Mouse (Mus musculus) liver, embryonic 14.5 days (tissue): ENCODE measurements around the gene Ptpn14. TPM values are rescaled to one million over a fixed set of nuclear protein-coding genes. Genes with fewer than 3 reads are reported as not detected.
A peak's percentile ranks its signal among the peaks of the same experiment; 100 is the strongest.

Experiments used
- ATAC-seq: fragments of 200-750 bp; cut with Nextera tagmentation; 2 replicates; pipeline ENCODE4 v1.8.0; 2017; ENCODE audit warnings: moderate number of reproducible peaks, mild to moderate bottlenecking, moderate library complexity; ENCODE audit not compliant: insufficient read depth
- DNase-seq, 3 experiments: peaks; one replicate each; pipeline ENCODE4 v3.0.0-alpha.2; 2012 to 2013; ENCODE audit warnings: low read depth in 3 of 3, low spot score in 3 of 3
- H3K27ac ChIP-seq: fragments of 300-500 bp; sonication (generic); 2 replicates; pipeline ENCODE4 v1.5.1; 2014; ENCODE audit warnings: moderate library complexity, mild to moderate bottlenecking, control low read depth, inconsistent platforms
- H3K27me3 ChIP-seq: fragments of 300-500 bp; sonication (generic); 2 replicates; pipeline ENCODE4 v1.6.1; 2014; ENCODE audit warnings: mild to moderate bottlenecking, low read length, moderate library complexity; ENCODE audit not compliant: control insufficient read depth, insufficient read depth
- H3K36me3 ChIP-seq: fragments of 300-500 bp; sonication (generic); replicated peaks from 2 replicates; pipeline ENCODE4 v1.6.1; 2014; ENCODE audit warnings: low read depth; ENCODE audit not compliant: control insufficient read depth, insufficient read depth
- H3K4me1 ChIP-seq, 2 experiments: fragments of 200-500 bp in 1 of 2; fragments of 300-500 bp in 1 of 2; sonication (generic) in 1 of 2; replicated peaks; 2 replicates each; pipeline ENCODE4 v1.6.1; 2012 to 2014; ENCODE audit warnings: antibody characterized with exemption in 1 of 2, inconsistent platforms in 1 of 2, low read length in 1 of 2; ENCODE audit not compliant: control insufficient read depth in 2 of 2, insufficient read depth in 2 of 2
- H3K4me2 ChIP-seq: fragments of 300-500 bp; sonication (generic); 2 replicates; pipeline ENCODE4 v1.6.1; 2014; ENCODE audit warnings: low read depth, mild to moderate bottlenecking, control low read depth, moderate library complexity
- H3K4me3 ChIP-seq, 2 experiments: fragments of 200-500 bp in 1 of 2; fragments of 300-500 bp in 1 of 2; sonication (generic) in 1 of 2; 2 replicates each; pipeline ENCODE4 v1.5.1; 2012 to 2014; ENCODE audit warnings: low read depth in 2 of 2, low read length in 2 of 2, mild to moderate bottlenecking in 2 of 2, control low read depth in 1 of 2, inconsistent platforms in 1 of 2, moderate library complexity in 1 of 2; ENCODE audit not compliant: insufficient read depth in 1 of 2
- H3K9ac ChIP-seq: fragments of 300-500 bp; sonication (generic); replicated peaks from 2 replicates; pipeline ENCODE4 v1.6.1; 2014; ENCODE audit warnings: mild to moderate bottlenecking, control low read depth, moderate library complexity
- H3K9me3 ChIP-seq: fragments of 300-500 bp; sonication (generic); 2 replicates; pipeline ENCODE4 v1.6.1; 2016; ENCODE audit warnings: low read length, mixed read lengths; ENCODE audit not compliant: control insufficient read depth
- CTCF ChIP-seq: IDR thresholded peaks from 2 replicates; pipeline ENCODE4 v1.5.1; 2016; ENCODE audit warnings: antibody characterized with exemption, low read depth, control low read depth
- EP300 ChIP-seq: IDR thresholded peaks from 2 replicates; pipeline ENCODE4 v1.6.1; 2016; ENCODE audit warnings: antibody characterized with exemption, low read depth
- WGBS: fragments of 180-500 bp; shearing (Covaris S2); extraction: QIAGEN DNeasy Blood & Tissue Kit; methylation state at CpG from one replicate; pipeline ENCODE4 v1.1.7; 2014; ENCODE audit not compliant: insufficient replicate concordance; 5-methylcytosine and 5-hydroxymethylcytosine counted together
- polyA plus RNA-seq, 2 experiments: library from polyadenylated mRNA; depleted of rRNA in 1 of 2; stranded (reverse) in 1 of 2; unstranded in 1 of 2; fragments of >200 nt; fragmentation: Nextera tagmentation in 1 of 2; extraction: Ambion mirVana in 1 of 2; gene quantifications; 2 replicates each; pipeline versions ENCODE4 v1.2.1 to v1.2.3; 2012 to 2014

The Ptpn14 gene
- polyA plus RNA-seq, 2 experiments = 0.22 to 0.50 TPM

- H3K4me1 ChIP-seq = peaks cover 14 to 45% of the 10 kb centered on the region in 2 experiments
Measured at GRCm38 (mm10) chr1:189867497-189867896, 139.4 kb downstream of the Ptpn14 start.

GRCm38 (mm10) chr1:189868036-189868435, 140.0 kb downstream of the Ptpn14 start:
- H3K27ac ChIP-seq = no peak overlapping the region

More at GRCm38 (mm10) chr1:189867497-189867896, 139.4 kb downstream of the Ptpn14 start:
- no peaks in the 10 kb centered on the region for H3K36me3 ChIP-seq
- peak overlapping the region; percentile 13 to 25; a peak in 2 of 4 replicates for H3K4me3 ChIP-seq
- no peaks in the 10 kb centered on the region for H3K27me3 ChIP-seq
- H3K9me3 ChIP-seq = no peaks in the 10 kb centered on the region
- DNase-seq (peak; percentile 57 to 63 (median 61)), ATAC-seq (peak; percentile 78)
- H3K4me2 ChIP-seq = peak overlapping the region; percentile 60
- TF ChIP-seq CTCF = no peak
- TF ChIP-seq EP300 = no peak
- H3K9ac ChIP-seq = no peak overlapping the region; the same call in 1 of the 2 replicates
- 3% methylated on average over 9 of the region's 9 CpGs for WGBS
- H3K27ac ChIP-seq = peak overlapping the region; percentile 52

DNA sequence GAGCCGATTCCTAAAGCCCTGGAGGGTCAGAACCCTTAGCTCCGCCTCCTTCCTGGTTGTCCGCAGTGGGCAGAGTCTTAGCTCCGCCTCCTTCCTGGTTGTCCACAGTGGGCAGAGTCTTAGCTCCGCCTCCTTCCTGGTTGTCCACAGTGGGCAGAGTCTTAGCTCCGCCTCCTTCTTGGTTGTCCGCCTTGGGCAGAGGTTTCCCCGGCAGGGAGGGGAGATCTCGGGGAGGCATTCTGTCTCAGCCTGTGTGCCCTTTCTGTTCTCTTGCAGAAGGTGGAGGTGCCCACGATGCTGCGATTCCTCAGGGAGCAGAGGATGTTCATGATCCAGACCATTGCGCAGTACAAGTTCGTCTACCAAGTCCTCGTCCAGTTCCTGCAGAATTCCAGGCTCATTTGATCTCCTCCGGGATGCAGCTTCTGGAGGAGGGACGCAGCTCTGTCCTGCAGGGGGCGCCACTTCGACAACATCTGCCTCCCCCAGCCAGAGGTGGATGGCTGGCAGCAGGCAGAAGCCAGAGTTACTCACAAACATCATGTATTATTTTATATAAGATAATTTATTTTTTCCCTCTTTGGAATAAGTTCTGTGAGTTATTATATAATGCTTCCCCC, 141.7 kb downstream of the Ptpn14 start:
- H3K9me3 ChIP-seq = no peaks in the 10 kb centered on the region
- no peak for DNase-seq
- H3K27ac ChIP-seq = no peak overlapping the region
- TF ChIP-seq EP300 (no peak), CTCF (peak; percentile 75)
- H3K27me3 ChIP-seq = no peaks in the 10 kb centered on the region
- H3K9ac ChIP-seq = no peak overlapping the region
- WGBS = 76% methylated on average over 18 of the region's 18 CpGs
- H3K4me3 ChIP-seq = no peak overlapping the region
- no peak overlapping the region for H3K4me2 ChIP-seq
- no peak for ATAC-seq
- no peaks in the 10 kb centered on the region for H3K36me3 ChIP-seq
- peaks cover 14 to 45% of the 10 kb centered on the region in 2 experiments for H3K4me1 ChIP-seq

More at GRCm38 (mm10) chr1:189868036-189868435, 140.0 kb downstream of the Ptpn14 start:
- Histone ChIP-seq H3K4me1 (peaks cover 14 to 45% of the 10 kb centered on the region in 2 experiments), H3K9me3 (no peaks in the 10 kb centered on the region), H3K4me2 (peak overlapping the region; percentile 60), H3K9ac (no peak overlapping the region), H3K4me3 (no peak overlapping the region), H3K27me3 (no peaks in the 10 kb centered on the region), H3K36me3 (no peaks in the 10 kb centered on the region)
- DNase-seq = no peak
- WGBS = 25% methylated on average over 10 of the region's 10 CpGs
- ATAC-seq = peak; percentile 44
- TF ChIP-seq CTCF = peak; percentile 62
- no peak for TF ChIP-seq EP300

- WGBS = 33% methylated on average over 8 of the region's 8 CpGs
- Histone ChIP-seq H3K9me3 (no peaks in the 10 kb centered on the region), H3K4me1 (peaks cover 16 to 46% of the 10 kb centered on the region in 2 experiments), H3K4me3 (no peak overlapping the region), H3K27ac (no peak overlapping the region), H3K27me3 (no peaks in the 10 kb centered on the region), H3K9ac (no peak overlapping the region), H3K36me3 (no peaks in the 10 kb centered on the region), H3K4me2 (no peak overlapping the region)
- no peak for DNase-seq
- peak; percentile 40 for ATAC-seq
- TF ChIP-seq CTCF (peak; percentile 76), EP300 (no peak)
Measured at GRCm38 (mm10) chr1:189870539-189870938, 142.5 kb downstream of the Ptpn14 start.

DNA sequence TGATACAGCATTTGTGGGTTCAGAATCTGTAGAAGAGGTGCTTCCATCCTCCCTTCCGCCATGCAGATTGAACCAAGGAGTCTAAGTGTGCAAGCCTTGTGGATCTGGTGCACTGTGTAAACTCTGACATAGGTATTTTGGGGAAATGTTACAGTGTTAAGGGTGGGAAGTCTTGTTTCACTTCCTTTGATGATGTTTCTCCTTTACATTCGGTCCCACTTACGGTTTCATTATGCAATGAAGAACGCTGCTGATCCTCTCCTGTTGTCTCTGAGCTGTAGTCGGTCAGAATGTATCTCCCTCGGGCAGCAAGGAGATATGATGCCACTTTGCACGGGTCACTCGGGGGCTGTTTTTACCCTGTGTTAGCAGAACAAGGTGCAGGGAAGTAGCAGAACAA, 143.6 kb downstream of the Ptpn14 start:
- TF ChIP-seq CTCF (no peak), EP300 (no peak)

More for the DNA sequence above, 143.6 kb downstream of the Ptpn14 start:
- H3K27ac ChIP-seq = no peak overlapping the region
- H3K36me3 ChIP-seq = no peaks in the 10 kb centered on the region
- DNase-seq (no peak), ATAC-seq (no peak)
- H3K27me3 ChIP-seq = no peaks in the 10 kb centered on the region
- WGBS = 72% methylated on average over 8 of the region's 8 CpGs
- H3K4me3 ChIP-seq = no peak overlapping the region
- H3K4me2 ChIP-seq = no peak overlapping the region
- no peaks in the 10 kb centered on the region for H3K9me3 ChIP-seq
- no peak overlapping the region for H3K9ac ChIP-seq
- peaks cover 14 to 37% of the 10 kb centered on the region in 2 experiments for H3K4me1 ChIP-seq
